8 mouse cellular contexts compared by ENCODE assay signal in genomic region chr17:37047332-37047976, GRCm38 (mm10). TPM values are rescaled to one million over a fixed set of nuclear protein-coding genes. Genes with fewer than 3 reads are reported as not detected.
DNase-seq lines count a peak whose midpoint lies in the region; ATAC-seq lines count a peak whose summit lies in the region.

No protein-coding gene starts in this region.

- H3K4me1 ChIP-seq in heart, embryonic 16.5 days (ENCODE audit: control insufficient read depth, insufficient read depth, low read length): peaks cover 15% of the 10 kb centered on the region
- H3K4me1 ChIP-seq in forebrain, embryonic 15.5 days: peaks cover 62% of the 10 kb centered on the region
- peaks cover 35% of the 10 kb centered on the region for H3K4me1 ChIP-seq in midbrain, embryonic 16.5 days (ENCODE audit: control insufficient read depth, insufficient read depth, low read length)

- H3K36me3 ChIP-seq in heart, embryonic 16.5 days (ENCODE audit: control insufficient read depth, insufficient read depth): no peaks in the 10 kb centered on the region
- H3K36me3 ChIP-seq in forebrain, embryonic 15.5 days: no peaks in the 10 kb centered on the region
- H3K36me3 ChIP-seq in midbrain, embryonic 16.5 days (ENCODE audit: control insufficient read depth, insufficient read depth, low read length): no peaks in the 10 kb centered on the region

- DNase-seq in heart, adult 8-10 months (ENCODE audit: low spot score): no peak
- peak; percentile 63 for DNase-seq in R1 (ENCODE audit: low read depth, low spot score)
- no peak for DNase-seq in testis, postnatal 10 days (ENCODE audit: low spot score)
- DNase-seq in spleen, postnatal 36 days (ENCODE audit: low spot score in 2 of 2): no peak
- no peak for DNase-seq in left cerebral cortex, adult 18-20 months (ENCODE audit: low spot score in 2 of 2)

- 38% methylated on average over 19 of the region's 19 CpGs for WGBS in heart, embryonic 16.5 days
- WGBS in forebrain, embryonic 15.5 days: 16% methylated on average over 19 of the region's 19 CpGs
- WGBS in midbrain, embryonic 16.5 days: 11% methylated on average over 19 of the region's 19 CpGs

- H3K9ac ChIP-seq in heart, embryonic 16.5 days (ENCODE audit: low read length): no peak overlapping the region
- H3K9ac ChIP-seq in forebrain, embryonic 15.5 days (replicated peaks): peak overlapping the region; percentile 97
- peak overlapping the region; percentile 100 for H3K9ac ChIP-seq in midbrain, embryonic 16.5 days (ENCODE audit: low read depth, low read length)

- no peak overlapping the region for H3K27ac ChIP-seq in heart, embryonic 16.5 days (ENCODE audit: low read length)
- peak overlapping the region; percentile 93 for H3K27ac ChIP-seq in forebrain, embryonic 15.5 days (replicated peaks)
- H3K27ac ChIP-seq in midbrain, embryonic 16.5 days (ENCODE audit: low read length): peak overlapping the region; percentile 98

- H3K4me2 ChIP-seq in heart, embryonic 16.5 days (ENCODE audit: low read depth, low read length): peak overlapping the region; percentile 92; the same call in 1 of the 2 replicates
- peak overlapping the region; percentile 91 for H3K4me2 ChIP-seq in forebrain, embryonic 15.5 days (replicated peaks)
- H3K4me2 ChIP-seq in midbrain, embryonic 16.5 days (ENCODE audit: low read length): peak overlapping the region; percentile 68

- H3K9me3 ChIP-seq in heart, embryonic 16.5 days (replicated peaks; ENCODE audit: control insufficient read depth, low read length): no peaks in the 10 kb centered on the region
- no peaks in the 10 kb centered on the region for H3K9me3 ChIP-seq in forebrain, embryonic 15.5 days
- no peaks in the 10 kb centered on the region for H3K9me3 ChIP-seq in midbrain, embryonic 16.5 days (replicated peaks; ENCODE audit: control insufficient read depth, low read length, poor library complexity, severe bottlenecking)

- H3K4me3 ChIP-seq in heart, embryonic 16.5 days (ENCODE audit: low read length): no peak overlapping the region
- H3K4me3 ChIP-seq in forebrain, embryonic 15.5 days: peak overlapping the region; percentile 94
- peak overlapping the region; percentile 91 for H3K4me3 ChIP-seq in midbrain, embryonic 16.5 days (ENCODE audit: low read depth, low read length)

- no peak for ATAC-seq in heart, embryonic 16.5 days (replicated peaks; ENCODE audit: extremely low read depth, insufficient read depth, low FRiP score)
- ATAC-seq in forebrain, embryonic 15.5 days (replicated peaks): no peak
- no peak for ATAC-seq in midbrain, embryonic 16.5 days

- peaks cover 14% of the 10 kb centered on the region for H3K27me3 ChIP-seq in heart, embryonic 16.5 days (ENCODE audit: control insufficient read depth, insufficient read depth, low read length)
- no peaks in the 10 kb centered on the region for H3K27me3 ChIP-seq in forebrain, embryonic 15.5 days
- H3K27me3 ChIP-seq in midbrain, embryonic 16.5 days (ENCODE audit: control insufficient read depth, insufficient read depth, low read depth, low read length): no peaks in the 10 kb centered on the region

RNA-seq across cellular contexts. Expression of gene Gabbr1, which starts 1.7 kb away (rescaled TPM):
- 3.7 and 4.1 TPM in 2 replicates for polyA plus RNA-seq in heart, embryonic 16.5 days (2015; fragmentation: Nextera tagmentation; extraction: Ambion mirVana)
- total RNA-seq in heart, adult 8-10 months (2022): 1 to 10 TPM; 7.2 to 9.2 (median 7.4) TPM
- 50.9 and 53.1 TPM in 2 replicates for polyA plus RNA-seq in forebrain, embryonic 15.5 days (2015; fragmentation: Nextera tagmentation; extraction: Ambion mirVana)
- polyA plus RNA-seq in midbrain, embryonic 16.5 days (2015; fragmentation: Nextera tagmentation; extraction: Ambion mirVana): 81.7 and 94.9 TPM in 2 replicates
- total RNA-seq in left cerebral cortex, adult 18-20 months (2021): 100 to 1,000 TPM; 685 to 702 TPM

RNA-seq across cellular contexts. Expression of gene Mog, which starts 24.3 kb away (rescaled TPM):
- not detected in 2 replicates for polyA plus RNA-seq in heart, embryonic 16.5 days (2015; fragmentation: Nextera tagmentation; extraction: Ambion mirVana)
- total RNA-seq in heart, adult 8-10 months (2022): not detected
- polyA plus RNA-seq in forebrain, embryonic 15.5 days (2015; fragmentation: Nextera tagmentation; extraction: Ambion mirVana): 1.9 and 2.4 TPM in 2 replicates
- polyA plus RNA-seq in midbrain, embryonic 16.5 days (2015; fragmentation: Nextera tagmentation; extraction: Ambion mirVana): 2.0 and 3.2 TPM in 2 replicates
- 10 to 100 TPM; 21.3 to 24.8 TPM for total RNA-seq in left cerebral cortex, adult 18-20 months (2021)

RNA-seq across cellular contexts. Expression of gene Olfr90, which starts 40.8 kb away (rescaled TPM):
- polyA plus RNA-seq in heart, embryonic 16.5 days (2015; fragmentation: Nextera tagmentation; extraction: Ambion mirVana): not detected in 2 replicates
- total RNA-seq in heart, adult 8-10 months (2022): not detected
- polyA plus RNA-seq in forebrain, embryonic 15.5 days (2015; fragmentation: Nextera tagmentation; extraction: Ambion mirVana): not detected in 2 replicates
- not detected in 2 replicates for polyA plus RNA-seq in midbrain, embryonic 16.5 days (2015; fragmentation: Nextera tagmentation; extraction: Ambion mirVana)
- total RNA-seq in left cerebral cortex, adult 18-20 months (2021): not detected

RNA-seq across cellular contexts. Expression of gene Zfp57, which starts 46.5 kb away (rescaled TPM):
- polyA plus RNA-seq in heart, embryonic 16.5 days (2015; fragmentation: Nextera tagmentation; extraction: Ambion mirVana): 30.3 and 31.9 TPM in 2 replicates
- 1 to 10 TPM in 3 of 4 experiments, under 1 TPM in 1; 0.87 to 2.4 (median 1.4) TPM for total RNA-seq in heart, adult 8-10 months (2022)
- 329 and 340 TPM in 2 replicates for polyA plus RNA-seq in forebrain, embryonic 15.5 days (2015; fragmentation: Nextera tagmentation; extraction: Ambion mirVana)
- 280 and 312 TPM in 2 replicates for polyA plus RNA-seq in midbrain, embryonic 16.5 days (2015; fragmentation: Nextera tagmentation; extraction: Ambion mirVana)
- total RNA-seq in left cerebral cortex, adult 18-20 months (2021): 10 to 100 TPM; 12.2 to 12.3 TPM

RNA-seq across cellular contexts. Expression of gene Olfr91, which starts 50.6 kb away (rescaled TPM):
- polyA plus RNA-seq in heart, embryonic 16.5 days (2015; fragmentation: Nextera tagmentation; extraction: Ambion mirVana): not detected in 2 replicates
- not detected for total RNA-seq in heart, adult 8-10 months (2022)
- not detected in 2 replicates for polyA plus RNA-seq in forebrain, embryonic 15.5 days (2015; fragmentation: Nextera tagmentation; extraction: Ambion mirVana)
- polyA plus RNA-seq in midbrain, embryonic 16.5 days (2015; fragmentation: Nextera tagmentation; extraction: Ambion mirVana): not detected in 2 replicates
- total RNA-seq in left cerebral cortex, adult 18-20 months (2021): not detected

Comparison
In these comparisons a context has a peak if more than half of its experiments do, and no peak if none do; other contexts are left out.
1. RNA of gene Gabbr1, which starts 1.7 kb away (polyA plus RNA-seq): 81.7 to 94.9 TPM in midbrain, embryonic 16.5 days and 50.9 to 53.1 TPM in forebrain, embryonic 15.5 days; 3.7 to 4.1 TPM in heart, embryonic 16.5 days; every median in the first group is over 10 times any median in the second.
2. Peak in every context shown above with its lines, with median percentiles within 50 percentile points of each other: H3K4me2 ChIP-seq.